Mouse (Mus musculus) forebrain, embryonic 12.5 days (tissue): Measurements from ENCODE around the gene Itgb6. TPM values are rescaled to one million over a fixed set of nuclear protein-coding genes. Genes with fewer than 3 reads are reported as not detected.

ENCODE experiments used
- ATAC-seq: fragments of 200-750 bp; cut with Nextera tagmentation; 2 replicates; pipeline ENCODE4 v1.8.0; 2017; ENCODE audit warnings: moderate TSS enrichment; ENCODE audit not compliant: low FRiP score
- H3K27ac ChIP-seq: fragments of 300-500 bp; sonication (generic); 2 replicates; pipeline ENCODE4 v1.5.1; 2016; ENCODE audit warnings: mild to moderate bottlenecking
- H3K27me3 ChIP-seq: fragments of 300-500 bp; sonication (generic); 2 replicates; pipeline ENCODE4 v1.6.1; 2016; ENCODE audit warnings: mild to moderate bottlenecking
- H3K36me3 ChIP-seq: fragments of 300-500 bp; sonication (generic); replicated peaks from 2 replicates; pipeline ENCODE4 v1.6.1; 2016; ENCODE audit warnings: mild to moderate bottlenecking
- H3K4me1 ChIP-seq: fragments of 300-500 bp; sonication (generic); 2 replicates; pipeline ENCODE4 v1.6.1; 2016
- H3K4me2 ChIP-seq: fragments of 300-500 bp; sonication (generic); 2 replicates; pipeline ENCODE4 v1.6.1; 2016; ENCODE audit warnings: mild to moderate bottlenecking, moderate library complexity
- H3K4me3 ChIP-seq: fragments of 300-500 bp; sonication (generic); replicated peaks from 2 replicates; pipeline ENCODE4 v1.5.1; 2016; ENCODE audit warnings: mild to moderate bottlenecking
- H3K9ac ChIP-seq: fragments of 300-500 bp; sonication (generic); 2 replicates; pipeline ENCODE4 v1.6.1; 2016; ENCODE audit warnings: mild to moderate bottlenecking
- H3K9me3 ChIP-seq: fragments of 300-500 bp; sonication (generic); 2 replicates; pipeline ENCODE4 v1.6.1; 2016
- WGBS: fragments of 180-500 bp; shearing (Covaris S2); methylation state at CpG from one replicate; pipeline ENCODE4 v1.1.7; 2016; 5-methylcytosine and 5-hydroxymethylcytosine counted together
- polyA plus RNA-seq: library from polyadenylated mRNA; unstranded; fragments of >200 nt; fragmentation: Nextera tagmentation; extraction: Ambion mirVana; gene quantifications from 2 replicates; pipeline ENCODE4 v1.2.1, GENCODE M21; 2016

The Itgb6 gene
- polyA plus RNA-seq, 1 experiment from 2014 or later, result 0.20 TPM

DNA sequence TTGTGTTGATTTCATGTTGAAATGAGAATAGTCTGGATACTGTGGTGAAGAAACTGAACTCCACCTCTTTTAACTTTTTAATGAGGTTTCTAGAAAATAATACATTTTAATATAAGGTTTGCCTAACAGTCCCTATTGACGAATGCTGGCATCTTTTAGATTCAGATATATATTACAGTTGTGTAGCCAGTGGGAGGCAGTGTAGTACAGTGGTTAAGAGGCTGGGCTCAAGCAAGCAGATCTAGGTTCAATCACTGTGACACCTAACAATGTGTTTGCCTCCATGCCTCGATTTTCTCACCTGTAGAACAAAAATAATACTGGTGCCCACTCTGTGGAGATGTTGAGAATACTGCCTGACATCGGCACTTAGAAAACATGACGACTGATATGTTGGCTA is 114.5 kb downstream of the Itgb6 start:
- H3K27ac ChIP-seq, result no peak overlapping the region

DNA sequence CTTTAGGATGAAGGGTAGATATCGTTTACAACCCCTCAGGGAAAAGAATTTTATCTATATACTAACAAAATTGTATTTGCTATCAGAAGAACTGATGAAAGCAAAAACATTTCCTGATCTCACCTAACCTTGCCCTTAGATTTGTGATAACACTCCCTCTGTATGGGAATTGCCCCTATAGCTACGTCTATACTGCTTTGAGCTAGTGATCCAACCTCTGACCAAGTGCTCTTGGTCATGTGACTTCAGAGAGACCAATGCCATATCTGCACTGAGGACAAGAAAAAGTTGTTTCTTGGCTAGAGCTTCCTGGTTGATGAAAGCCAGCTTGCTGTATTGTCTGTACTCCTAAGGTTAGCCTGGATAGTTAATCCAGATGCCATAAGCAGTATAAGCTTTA is 121.1 kb downstream of the Itgb6 start:
- H3K27ac ChIP-seq, result no peak overlapping the region
- H3K4me2 ChIP-seq, result no peak overlapping the region
- no peaks in the 10 kb centered on the region for H3K4me1 ChIP-seq
- H3K9ac ChIP-seq, result no peak overlapping the region
- no peaks in the 10 kb centered on the region for H3K9me3 ChIP-seq
- H3K27me3 ChIP-seq, result no peaks in the 10 kb centered on the region; the same call in none of the 2 replicates
- 89% methylated on average over 2 of the region's 2 CpGs for WGBS
- no peak overlapping the region for H3K4me3 ChIP-seq
- no peaks in the 10 kb centered on the region for H3K36me3 ChIP-seq
- ATAC-seq, result no peak

More for the DNA sequence above, 114.5 kb downstream of the Itgb6 start:
- Histone ChIP-seq H3K4me2 (no peak overlapping the region), H3K4me1 (peaks cover 8% of the 10 kb centered on the region), H3K9me3 (no peaks in the 10 kb centered on the region), H3K36me3 (no peaks in the 10 kb centered on the region), H3K4me3 (no peak overlapping the region), H3K27me3 (no peaks in the 10 kb centered on the region), H3K9ac (no peak overlapping the region)
- WGBS, result 76% methylated on average over 4 of the region's 4 CpGs
- ATAC-seq, result no peak

DNA sequence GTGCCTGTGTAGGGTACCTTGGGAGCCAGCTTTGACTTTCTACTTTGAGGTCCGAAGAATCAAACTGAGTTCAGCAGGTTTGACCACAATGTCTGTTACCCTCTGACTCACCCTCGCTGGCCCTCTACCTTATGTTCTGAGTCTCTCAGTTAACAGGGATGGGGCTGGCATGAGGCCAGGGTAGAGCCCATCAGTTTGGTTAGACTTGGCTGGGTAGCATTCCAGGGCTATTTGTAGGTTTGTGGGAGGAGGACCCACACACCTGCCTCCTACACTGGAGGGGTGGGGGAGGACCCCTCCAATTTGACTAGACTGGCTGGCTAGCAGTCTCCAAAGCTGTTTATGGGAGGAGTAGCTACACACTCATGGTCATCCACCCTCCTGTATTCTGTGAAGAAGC is 121.6 kb downstream of the Itgb6 start:
- Histone ChIP-seq H3K9ac (no peak overlapping the region), H3K4me2 (no peak overlapping the region), H3K27ac (no peak overlapping the region), H3K36me3 (no peaks in the 10 kb centered on the region), H3K27me3 (no peaks in the 10 kb centered on the region; the same call in none of the 2 replicates), H3K4me3 (no peak overlapping the region), H3K9me3 (no peaks in the 10 kb centered on the region), H3K4me1 (no peaks in the 10 kb centered on the region)
- 93% methylated on average over 2 of the region's 2 CpGs for WGBS
- ATAC-seq, result no peak

DNA sequence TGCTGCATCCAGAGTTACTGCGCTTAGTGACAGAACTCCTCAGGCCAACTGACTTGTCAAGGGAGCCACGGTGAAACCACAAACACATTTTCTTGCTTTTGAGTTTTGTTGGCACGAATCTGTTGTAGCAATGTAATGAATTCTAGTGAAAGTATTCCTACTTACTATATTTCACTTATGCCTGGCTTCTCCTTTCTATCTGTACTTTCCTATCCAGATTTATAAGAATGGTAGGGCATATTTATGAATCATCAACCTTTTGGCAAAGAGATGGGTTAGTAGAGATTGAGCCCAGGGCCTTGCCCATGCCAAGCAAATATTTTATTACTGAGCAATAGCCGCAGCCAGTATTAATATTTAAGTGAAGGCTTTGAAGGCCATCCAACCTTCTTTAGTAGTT is 139.0 kb downstream of the Itgb6 start:
- Histone ChIP-seq H3K4me2 (no peak overlapping the region), H3K36me3 (no peaks in the 10 kb centered on the region), H3K4me1 (no peaks in the 10 kb centered on the region), H3K27ac (no peak overlapping the region), H3K9me3 (no peaks in the 10 kb centered on the region), H3K9ac (no peak overlapping the region), H3K4me3 (no peak overlapping the region), H3K27me3 (no peaks in the 10 kb centered on the region)
- WGBS, result 92% methylated on average over 4 of the region's 4 CpGs
- ATAC-seq, result no peak

DNA sequence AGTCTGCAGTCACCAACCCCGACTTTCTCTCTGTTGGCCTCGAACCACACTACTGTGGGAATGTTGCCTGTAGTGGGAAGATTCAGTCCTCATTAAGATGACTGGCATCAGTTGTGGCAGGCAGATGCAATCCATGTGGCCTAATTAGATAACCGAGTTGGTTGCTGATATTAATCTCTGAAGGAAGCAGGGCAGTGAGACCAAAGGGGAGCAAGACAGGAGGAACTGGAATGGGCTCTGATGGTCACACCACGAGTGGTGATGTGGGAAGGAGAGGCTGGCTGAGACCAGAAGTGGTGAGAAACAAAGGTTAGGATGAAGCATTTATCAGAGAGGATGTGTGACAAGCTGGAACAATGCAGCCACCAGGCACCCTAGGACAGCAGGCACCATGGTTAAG is 167.9 kb downstream of the Itgb6 start:
- no peak overlapping the region for H3K4me3 ChIP-seq
- no peak overlapping the region for H3K9ac ChIP-seq
- 60% methylated on average over 4 of the region's 4 CpGs for WGBS
- ATAC-seq, result no peak
- peaks cover 39% of the 10 kb centered on the region for H3K27me3 ChIP-seq
- no peak overlapping the region for H3K27ac ChIP-seq
- H3K4me1 ChIP-seq, result peaks cover 14% of the 10 kb centered on the region
- H3K4me2 ChIP-seq, result no peak overlapping the region
- H3K9me3 ChIP-seq, result no peaks in the 10 kb centered on the region
- H3K36me3 ChIP-seq, result no peaks in the 10 kb centered on the region

DNA sequence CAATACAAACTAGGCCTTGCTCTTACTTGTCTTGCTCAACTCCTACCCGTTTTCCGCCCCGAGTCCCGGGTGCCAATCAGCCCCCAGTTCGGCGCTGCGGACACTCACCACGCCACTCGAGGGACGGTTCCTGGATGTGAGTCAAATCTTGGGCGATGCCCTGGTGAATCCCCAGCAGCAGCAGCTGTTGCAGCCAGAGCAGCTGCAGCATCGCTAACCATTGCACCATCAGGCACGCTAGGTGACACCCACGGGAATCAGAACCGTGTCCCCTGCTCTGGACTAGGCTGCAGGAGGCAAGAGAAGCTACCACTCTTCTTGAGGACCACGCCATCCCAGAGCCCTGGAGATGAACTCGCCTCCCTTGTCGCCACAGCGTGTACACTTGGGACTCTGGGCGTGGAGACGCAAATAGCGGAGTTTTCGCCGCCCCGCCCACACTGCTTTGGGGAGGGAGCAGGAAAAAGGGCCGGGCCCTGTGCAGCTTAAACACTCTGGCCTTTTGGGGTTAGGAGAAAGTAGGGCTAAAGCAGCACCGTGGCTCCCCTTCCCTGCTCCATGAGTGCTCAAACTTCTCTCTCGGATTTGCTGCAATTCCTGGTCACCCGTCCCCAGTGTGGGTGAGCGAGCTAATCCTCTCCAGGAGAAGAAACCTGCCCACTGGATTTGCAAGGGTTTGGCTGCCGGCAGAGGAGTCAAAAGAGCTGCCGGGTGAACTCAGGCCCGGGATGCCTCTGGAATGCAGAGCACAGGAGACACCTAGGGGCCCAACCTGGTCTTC is 169.4 kb downstream of the Itgb6 start, which contains the start of gene Pla2r1:
Gene Pla2r1 (minus strand): TSS at position 407 of the 781 bp plus-strand sequence.
- Histone ChIP-seq H3K27ac (no peak within 1 kb of the TSS), H3K9me3 (no peaks in the 10 kb centered on the region), H3K27me3 (peaks cover 39% of the 10 kb centered on the region), H3K4me1 (peaks cover 14% of the 10 kb centered on the region), H3K9ac (peak within 1 kb of the TSS; percentile 42), H3K4me3 (peak within 1 kb of the TSS; percentile 40), H3K4me2 (peak within 1 kb of the TSS; percentile 82), H3K36me3 (no peaks in the 10 kb centered on the region)
- 3% methylated on average over 33 of the region's 33 CpGs for WGBS
- peak; percentile 51; the same call in 1 of the 2 replicates for ATAC-seq

DNA sequence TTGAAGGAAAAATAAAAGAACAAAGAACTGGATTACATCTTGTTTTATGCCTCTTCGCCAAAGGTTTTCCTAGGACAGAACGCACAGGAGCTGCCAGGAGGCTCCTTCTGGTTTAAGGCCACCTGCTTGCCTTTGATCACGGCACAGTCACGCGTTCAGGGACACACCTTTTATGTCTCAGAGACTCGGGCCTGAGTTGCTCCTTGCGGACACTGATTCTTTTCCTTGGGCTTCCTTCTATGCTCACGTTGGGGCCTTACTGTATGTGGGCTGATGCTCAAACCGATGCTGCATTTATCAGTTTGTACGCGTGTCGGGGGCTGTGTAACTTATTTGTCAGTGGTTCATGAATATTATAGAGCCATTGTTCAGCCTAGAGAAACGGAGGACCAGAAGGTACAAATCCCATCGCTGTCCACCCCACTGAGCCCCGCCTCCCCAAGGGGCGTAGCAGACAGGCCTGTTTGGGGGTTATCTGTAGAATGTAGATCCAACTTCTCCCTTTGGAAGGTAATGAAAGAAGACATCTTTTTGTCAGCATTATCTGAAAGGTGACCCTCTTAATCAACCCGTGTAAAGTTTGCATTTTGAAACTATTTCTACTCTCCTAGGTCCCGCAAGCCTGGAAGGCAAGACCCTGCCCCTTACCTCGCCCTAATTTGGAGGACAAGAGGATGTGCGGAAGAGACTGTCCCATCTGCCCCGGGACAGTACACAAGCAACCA is 170.1 kb downstream of the Itgb6 start:
- Histone ChIP-seq H3K9ac (peak overlapping the region; percentile 42; the same call in 1 of the 2 replicates), H3K27ac (no peak overlapping the region), H3K4me1 (peaks cover 14% of the 10 kb centered on the region), H3K4me3 (peak overlapping the region; percentile 40), H3K36me3 (no peaks in the 10 kb centered on the region), H3K27me3 (peaks cover 39% of the 10 kb centered on the region), H3K4me2 (peak overlapping the region; percentile 82), H3K9me3 (no peaks in the 10 kb centered on the region)
- ATAC-seq, result no peak
- WGBS, result 17% methylated on average over 21 of the region's 21 CpGs

DNA sequence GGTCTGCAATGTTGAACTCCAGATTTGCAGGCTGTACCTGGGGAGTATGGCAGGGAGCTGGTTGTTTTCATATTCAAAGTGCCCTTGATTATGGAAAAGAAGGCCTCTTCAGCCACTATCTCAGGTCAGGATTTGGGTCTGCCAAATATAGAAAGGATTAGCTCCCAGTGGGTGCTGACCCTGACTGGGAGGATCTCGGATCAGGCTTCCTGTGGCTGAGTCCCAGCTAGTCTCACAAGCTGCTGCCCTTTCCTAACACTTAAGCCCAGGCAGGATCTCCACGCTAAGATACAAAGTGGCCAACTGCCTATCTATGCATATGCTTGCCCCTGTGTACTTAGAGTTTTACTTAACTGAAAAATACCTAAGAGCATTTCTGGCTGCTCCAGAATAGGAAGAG is 170.8 kb downstream of the Itgb6 start:
- Histone ChIP-seq H3K4me1 (peaks cover 14% of the 10 kb centered on the region), H3K36me3 (no peaks in the 10 kb centered on the region), H3K4me3 (no peak overlapping the region), H3K27me3 (peaks cover 39% of the 10 kb centered on the region), H3K4me2 (no peak overlapping the region), H3K27ac (no peak overlapping the region), H3K9ac (no peak overlapping the region), H3K9me3 (no peaks in the 10 kb centered on the region)
- WGBS, result 29% methylated on average over 2 of the region's 2 CpGs
- no peak for ATAC-seq

DNA sequence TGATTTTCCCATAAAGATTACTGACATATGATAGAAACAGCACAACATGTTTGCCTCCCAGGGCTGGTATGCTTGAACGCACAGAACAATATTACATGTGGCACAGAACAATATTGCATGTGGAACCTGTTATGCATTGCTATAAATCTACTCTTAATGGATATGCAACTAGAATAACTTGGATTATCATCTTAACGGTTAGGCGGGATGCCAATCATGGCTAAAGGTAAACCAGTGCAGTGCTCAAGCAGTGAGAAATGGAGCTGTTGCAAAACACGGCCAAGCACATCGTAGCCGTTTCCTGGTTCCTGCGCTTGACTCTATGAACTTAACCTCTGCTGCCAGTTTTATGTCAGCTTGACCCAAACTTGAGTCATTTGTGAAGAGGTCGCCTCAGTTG is 171.9 kb downstream of the Itgb6 start:
- Histone ChIP-seq H3K4me3 (no peak overlapping the region), H3K4me2 (no peak overlapping the region), H3K36me3 (no peaks in the 10 kb centered on the region), H3K27ac (no peak overlapping the region), H3K9ac (no peak overlapping the region), H3K9me3 (no peaks in the 10 kb centered on the region), H3K4me1 (peaks cover 14% of the 10 kb centered on the region), H3K27me3 (peaks cover 39% of the 10 kb centered on the region)
- ATAC-seq, result no peak
- 96% methylated on average over 8 of the region's 8 CpGs for WGBS

DNA sequence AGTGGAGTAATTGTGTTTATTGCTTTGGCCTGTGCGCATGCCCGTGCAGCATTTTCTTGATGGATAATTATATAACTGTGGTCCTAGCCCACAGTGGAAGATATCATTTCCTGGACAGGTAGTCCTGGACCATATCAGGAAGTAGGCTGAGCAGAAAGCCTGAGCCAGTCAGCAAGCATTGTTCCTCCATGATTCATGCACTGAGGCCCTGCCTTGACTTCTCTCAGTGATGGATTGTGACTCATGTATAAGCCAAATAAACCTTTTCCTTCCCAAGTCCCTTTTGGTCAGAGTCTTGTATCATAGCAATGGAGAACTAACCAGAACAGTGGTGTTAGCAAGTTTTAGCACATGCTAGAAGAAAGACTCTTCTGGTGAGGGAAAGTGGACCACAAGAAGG is 172.6 kb downstream of the Itgb6 start:
- Histone ChIP-seq H3K9ac (no peak overlapping the region), H3K27ac (no peak overlapping the region), H3K4me2 (no peak overlapping the region), H3K36me3 (no peaks in the 10 kb centered on the region), H3K9me3 (no peaks in the 10 kb centered on the region), H3K4me3 (no peak overlapping the region), H3K27me3 (peaks cover 39% of the 10 kb centered on the region), H3K4me1 (peaks cover 14% of the 10 kb centered on the region)
- WGBS, result 92% methylated on average over 2 of the region's 2 CpGs
- no peak for ATAC-seq
